Mouse (Mus musculus) midbrain, embryonic 14.5 days (tissue): ENCODE data around the gene Tmem121b. TPM values are rescaled to one million over a fixed set of nuclear protein-coding genes. Genes with fewer than 3 reads are reported as not detected.

ENCODE experiments used
- polyA plus RNA-seq: library from polyadenylated mRNA; unstranded; fragments of >200 nt; fragmentation: Nextera tagmentation; extraction: Ambion mirVana; gene quantifications from 2 replicates; pipeline ENCODE4 v1.2.1, GENCODE M21; 2014

Gene Tmem121b
- polyA plus RNA-seq, 1 experiment from 2014 or later: 4.4 TPM

Other genes starting within 250 kb of the Tmem121b start
- 0.20 TPM in 1 of 2 replicates, not detected in the other for gene D330020A13Rik, start 199.4 kb downstream of the Tmem121b start, polyA plus RNA-seq
- gene B4galnt3, start 199.2 kb downstream of the Tmem121b start, polyA plus RNA-seq: 0.15 TPM in 1 of 2 replicates, not detected in the other
- gene Kdm5a, start 129.7 kb downstream of the Tmem121b start, polyA plus RNA-seq: 34.4 and 53.9 TPM in 2 replicates
- 11.1 and 13.8 TPM in 2 replicates for gene Ccdc77, start 129.4 kb downstream of the Tmem121b start, polyA plus RNA-seq
- 1.6 and 2.8 TPM in 2 replicates for gene Il17ra, start 30.6 kb downstream of the Tmem121b start, polyA plus RNA-seq
- 9.6 and 10.9 TPM in 2 replicates for gene Hdhd5, start 37.5 kb upstream of the Tmem121b start, polyA plus RNA-seq
- 3.8 and 5.2 TPM in 2 replicates for gene Cecr2, start 172.6 kb upstream of the Tmem121b start, polyA plus RNA-seq